Mouse (Mus musculus): ENCODE results near the gene Islr.

Islr gene

GRCm38 (mm10) chr9:58150733-58151361, 53.3 kb downstream of the Islr start:
- no peak for DNase-seq (ENCODE audit: low read depth)

- no peak for DNase-seq (ENCODE audit: low read depth)
Observed at GRCm38 (mm10) chr9:58148806-58149205, 55.3 kb downstream of the Islr start.

GRCm38 (mm10) chr9:58145417-58145816, 58.7 kb downstream of the Islr start:
- no peak for DNase-seq (ENCODE audit: low read depth)

GRCm38 (mm10) chr9:58144664-58145063, 59.4 kb downstream of the Islr start:
- no peak for DNase-seq (ENCODE audit: low read depth)

GRCm38 (mm10) chr9:58143419-58143818, 60.7 kb downstream of the Islr start:
- no peak for DNase-seq (ENCODE audit: low read depth)

GRCm38 (mm10) chr9:58139947-58140346, 64.2 kb downstream of the Islr start:
- DNase-seq (ENCODE audit: low read depth), result no peak

- DNase-seq (ENCODE audit: low read depth), result no peak
Observed at GRCm38 (mm10) chr9:58135921-58136321, 68.2 kb downstream of the Islr start.

- DNase-seq (ENCODE audit: low read depth), result no peak
Observed at GRCm38 (mm10) chr9:58134906-58135305, 69.2 kb downstream of the Islr start.

- no peak for DNase-seq (ENCODE audit: low read depth)
Observed at GRCm38 (mm10) chr9:58133893-58134884, 69.9 kb downstream of the Islr start.

GRCm38 (mm10) chr9:58131735-58132134, 72.4 kb downstream of the Islr start:
- no peak for DNase-seq (ENCODE audit: low read depth)

GRCm38 (mm10) chr9:58130909-58131308, 73.2 kb downstream of the Islr start:
- DNase-seq (ENCODE audit: low read depth), result no peak

- no peak for DNase-seq (ENCODE audit: low read depth)
Observed at GRCm38 (mm10) chr9:58129508-58129907, 74.6 kb downstream of the Islr start.

GRCm38 (mm10) chr9:58128926-58129413, 75.1 kb downstream of the Islr start:
- DNase-seq (ENCODE audit: low read depth), result no peak

- no peak for DNase-seq (ENCODE audit: low read depth)
Observed at GRCm38 (mm10) chr9:58125811-58126210, 78.3 kb downstream of the Islr start.

- DNase-seq (ENCODE audit: low read depth), result no peak
Observed at GRCm38 (mm10) chr9:58125085-58125484, 79.0 kb downstream of the Islr start.

GRCm38 (mm10) chr9:58118671-58119070, 85.4 kb downstream of the Islr start, which contains the start of gene Ccdc33:
Ccdc33 (minus strand) TSS chr9:58118823.
- no peak for DNase-seq (ENCODE audit: low read depth)

GRCm38 (mm10) chr9:58116024-58116651, 88.0 kb downstream of the Islr start:
- no peak for DNase-seq (ENCODE audit: low read depth)

- DNase-seq (ENCODE audit: low read depth), result no peak
Observed at GRCm38 (mm10) chr9:58115297-58115925, 88.7 kb downstream of the Islr start.

GRCm38 (mm10) chr9:58114019-58114418, 90.1 kb downstream of the Islr start:
- DNase-seq (ENCODE audit: low read depth), result no peak

GRCm38 (mm10) chr9:58113279-58113884, 90.7 kb downstream of the Islr start:
- DNase-seq (ENCODE audit: low read depth), result no peak

- no peak for DNase-seq (ENCODE audit: low read depth)
Observed at GRCm38 (mm10) chr9:58112866-58113278, 91.2 kb downstream of the Islr start.

Data from fibroblast of lung, adult 2 months (primary cell).